Mouse (Mus musculus): Measurements from ENCODE around the gene Adora1.

The Adora1 gene

DNA sequence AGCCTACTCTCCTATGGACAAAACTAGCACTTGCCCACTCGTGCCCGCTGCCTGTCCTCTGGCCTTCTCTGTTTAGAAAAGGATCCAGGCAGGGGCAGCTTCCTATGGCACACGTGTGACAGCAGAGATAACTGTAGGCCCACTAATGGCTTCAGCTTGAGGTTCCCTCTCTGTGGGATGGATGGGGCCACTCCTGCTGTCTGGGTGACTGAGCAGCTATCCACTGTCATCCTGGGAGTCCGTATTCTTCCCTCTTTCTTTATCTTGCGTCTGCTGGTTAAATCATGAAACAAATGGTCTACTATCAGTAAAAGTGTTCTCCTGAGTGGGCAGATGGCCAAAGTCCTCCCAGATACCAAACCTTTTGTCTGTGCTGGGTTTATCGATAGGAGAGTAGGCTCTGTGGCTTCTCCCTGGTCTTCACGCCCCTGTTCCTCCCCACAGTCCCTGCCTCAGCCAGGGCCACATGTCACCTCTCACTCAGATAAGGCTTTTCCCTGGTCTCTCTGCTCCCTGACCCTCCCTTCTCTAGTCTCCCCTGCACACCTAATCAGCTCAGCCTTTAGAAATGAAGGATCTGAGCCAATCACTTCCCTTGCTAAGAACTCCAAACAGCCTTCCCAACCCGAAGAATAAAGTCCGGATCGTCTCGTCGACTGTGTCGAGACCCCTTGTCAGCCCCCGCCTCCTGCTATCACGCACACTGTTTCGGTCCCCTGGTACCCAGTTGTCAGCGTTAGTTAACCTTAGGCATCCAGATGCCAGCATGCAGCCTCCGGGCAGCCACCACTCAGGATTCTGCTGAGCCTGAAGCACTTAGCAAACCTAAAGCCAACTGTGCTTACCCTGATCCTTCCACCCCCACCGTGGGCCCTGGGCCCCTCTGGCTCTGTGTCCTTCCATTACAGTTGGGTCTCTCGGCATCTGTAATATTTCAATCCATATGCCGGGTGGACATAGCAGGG lies 82.3 kb downstream of the Adora1 start:
- DNase-seq: no peak

DNA sequence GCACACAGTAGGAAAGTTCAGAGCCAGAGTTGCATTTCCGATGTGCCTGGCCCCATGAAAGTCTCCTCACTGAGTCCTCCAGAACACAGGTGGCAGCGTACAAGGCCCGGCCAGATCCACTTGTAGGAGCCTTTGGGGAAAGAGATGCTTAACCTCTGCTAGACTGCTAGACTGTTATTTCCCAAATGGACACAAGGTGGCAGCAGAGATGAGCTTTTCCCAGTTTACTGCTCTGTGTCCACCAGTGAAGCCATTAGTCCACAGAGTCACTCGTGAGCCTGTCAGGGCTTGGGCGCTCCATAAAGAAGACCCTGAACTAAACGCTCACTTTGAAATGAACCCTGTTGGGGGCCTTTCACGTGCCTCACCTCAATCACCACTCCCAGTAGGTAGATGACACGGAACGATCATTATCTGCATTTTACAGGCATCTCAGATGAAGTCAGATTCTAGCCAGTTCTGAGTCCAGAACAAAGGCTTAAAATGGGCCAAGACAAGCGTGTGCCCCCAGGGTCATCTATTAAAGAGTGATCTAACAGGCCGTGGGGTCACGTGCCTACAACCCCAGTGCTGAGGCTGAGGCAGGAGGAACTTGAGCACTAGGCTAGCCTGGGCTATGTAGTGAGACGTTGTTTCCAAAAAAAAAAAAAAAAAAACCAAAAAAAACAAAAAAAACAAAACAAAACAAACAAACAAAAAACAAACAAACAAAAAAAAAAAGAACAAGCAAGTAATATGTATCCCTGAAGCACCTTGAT lies 83.4 kb downstream of the Adora1 start:
- peak; percentile 70 to 85 for DNase-seq

DNA sequence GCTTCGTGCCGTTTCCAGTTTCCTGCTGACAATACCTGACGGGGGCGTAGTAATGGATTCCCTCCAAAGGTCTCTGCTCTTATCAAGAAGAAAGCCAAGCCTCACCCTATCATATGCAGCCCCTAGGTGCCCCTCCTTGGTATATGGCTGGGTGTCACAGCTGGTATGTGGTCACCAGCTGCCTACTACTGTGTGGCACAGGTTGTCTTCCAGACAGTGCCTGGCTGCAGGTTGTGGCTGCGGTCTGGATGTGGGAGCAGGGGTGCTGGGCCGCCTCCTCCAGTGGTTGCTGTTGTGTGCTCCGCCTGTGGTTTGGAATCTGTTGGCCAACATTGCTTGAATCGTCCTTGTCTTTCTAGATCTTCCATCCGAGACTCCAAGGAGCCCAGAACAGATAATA lies 84.5 kb downstream of the Adora1 start:
- no peak for DNase-seq

DNA sequence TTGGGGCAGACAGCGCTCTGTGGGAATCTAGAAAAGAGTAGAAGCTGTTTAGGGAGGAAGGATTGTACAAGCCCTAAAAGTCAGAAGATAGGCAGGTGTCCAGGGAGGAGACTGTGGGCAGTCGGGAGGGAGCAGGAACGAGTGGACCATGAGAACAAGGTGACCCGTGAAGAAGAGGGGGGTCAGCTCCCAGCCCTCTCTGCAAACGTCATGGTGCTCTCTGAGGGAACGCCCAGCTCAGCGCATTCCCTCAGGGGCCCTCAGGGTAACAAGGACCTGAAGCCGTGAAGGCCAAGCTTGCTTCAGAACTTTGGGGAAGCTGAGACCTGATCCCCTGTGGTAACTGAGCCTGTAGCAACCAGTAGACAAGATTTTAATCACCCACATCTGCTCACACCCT lies 85.2 kb downstream of the Adora1 start:
- no peak for DNase-seq
